Mouse (Mus musculus): ENCODE measurements around the gene Vps33b.

DNA sequence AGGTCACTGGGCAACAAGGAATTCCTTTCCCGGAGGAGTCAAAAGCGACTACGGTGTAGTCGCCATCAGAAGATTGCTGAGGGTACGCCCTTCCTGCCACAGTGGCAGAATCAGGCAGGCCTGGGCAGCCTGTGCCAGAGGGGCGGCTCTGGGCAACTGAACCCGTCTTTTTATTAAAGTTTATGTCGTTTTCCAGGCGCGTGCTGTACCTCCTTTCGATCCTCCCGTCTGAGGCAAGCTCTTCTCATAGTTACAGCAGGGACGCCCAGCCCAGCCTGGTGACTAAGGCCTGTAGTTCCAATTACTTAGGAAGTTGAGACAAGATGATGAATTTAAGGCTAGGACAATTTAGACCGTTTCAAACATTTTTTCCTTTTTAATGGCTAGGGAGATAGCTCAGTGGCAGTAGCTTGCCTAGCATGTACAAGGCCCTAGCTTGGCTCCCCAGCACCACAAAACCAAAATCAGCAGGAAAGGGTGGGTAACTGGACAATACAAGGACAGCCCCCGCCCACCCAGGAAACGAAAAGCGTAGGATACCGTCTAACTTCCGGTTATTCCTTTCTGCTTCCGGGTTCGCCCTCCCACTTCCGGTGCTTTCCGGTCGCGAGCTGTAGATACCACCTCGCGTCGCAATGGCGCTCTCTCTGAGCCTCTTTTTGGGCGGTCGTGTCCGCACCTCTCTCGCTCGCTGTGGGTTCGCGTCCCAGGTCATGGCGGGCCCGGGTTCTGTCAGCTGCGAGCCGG lies 8.7 kb upstream of the Vps33b start, which contains the start of gene Ngrn:
- TF ChIP-seq POLR2AphosphoS5 (IDR thresholded peaks at IDR 0.05; ENCODE audit: borderline replicate concordance, low read depth, low read length) (no peak), RAD21 (IDR thresholded peaks at IDR 0.05; ENCODE audit: low read depth, low read length) (no peak), MYB (IDR thresholded peaks at IDR 0.05; ENCODE audit: low read depth, low read length) (no peak), POLR2A (IDR thresholded peaks at IDR 0.05; ENCODE audit: control insufficient read depth in 1 of 2, insufficient read depth in 1 of 2, low read depth in 1 of 2, low read length in 2 of 2, poor library complexity in 1 of 2) (peak; percentile 55 to 87; a peak in 2 of 4 replicates), UBTF (IDR thresholded peaks at IDR 0.05; ENCODE audit: borderline replicate concordance, insufficient read depth, low read depth, low read length) (no peak)
